Mouse (Mus musculus): ENCODE results near the gene Psme2. TPM values are rescaled to one million over a fixed set of nuclear protein-coding genes. Genes with fewer than 3 reads are reported as not detected.

The Psme2 gene
- polyA plus RNA-seq, 1 experiment from 2014 or later: 249 TPM

DNA sequence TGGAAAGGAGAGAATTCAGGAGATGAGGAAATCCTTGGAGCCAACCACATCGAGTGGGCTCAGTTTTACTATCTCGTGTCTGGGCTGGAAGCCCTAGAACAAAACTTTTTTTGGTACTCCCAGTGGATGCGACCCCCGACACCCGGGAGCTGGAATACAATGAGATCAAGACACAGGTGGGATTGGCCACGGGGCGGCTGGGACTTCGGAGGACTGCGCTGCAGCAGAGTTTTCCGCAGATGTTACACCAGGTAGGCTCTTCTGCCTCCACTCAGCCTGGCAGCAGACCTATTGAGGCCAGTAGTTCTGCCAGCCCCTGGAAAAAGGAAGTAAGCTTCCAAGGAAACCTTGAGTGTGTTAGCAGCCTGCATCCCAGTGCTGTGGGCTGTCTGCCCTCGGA, 27.7 kb downstream of the Psme2 start:
- WGBS: 84% methylated on average over 11 of the region's 11 CpGs
- no peaks in the 10 kb centered on the region for H3K27me3 ChIP-seq (replicated peaks; ENCODE audit: control insufficient read depth, insufficient read depth, low read length)
- ATAC-seq (ENCODE audit: low read depth) (no peak), DNase-seq (ENCODE audit: low spot score) (no peak)
- no peak overlapping the region for H3K4me3 ChIP-seq (ENCODE audit: low read depth, low read length)
- H3K36me3 ChIP-seq (ENCODE audit: control insufficient read depth, insufficient read depth, low read length): peaks cover 50% of the 10 kb centered on the region
- H3K9ac ChIP-seq (ENCODE audit: low read depth, low read length): no peak overlapping the region
- peaks cover 8% of the 10 kb centered on the region for H3K4me1 ChIP-seq (ENCODE audit: control insufficient read depth, insufficient read depth, low read length)
- H3K9me3 ChIP-seq (ENCODE audit: control insufficient read depth, low read length): no peaks in the 10 kb centered on the region
- H3K27ac ChIP-seq (replicated peaks; ENCODE audit: low read depth, low read length): no peak overlapping the region
- H3K4me2 ChIP-seq (ENCODE audit: low read depth, low read length): no peak overlapping the region

DNA sequence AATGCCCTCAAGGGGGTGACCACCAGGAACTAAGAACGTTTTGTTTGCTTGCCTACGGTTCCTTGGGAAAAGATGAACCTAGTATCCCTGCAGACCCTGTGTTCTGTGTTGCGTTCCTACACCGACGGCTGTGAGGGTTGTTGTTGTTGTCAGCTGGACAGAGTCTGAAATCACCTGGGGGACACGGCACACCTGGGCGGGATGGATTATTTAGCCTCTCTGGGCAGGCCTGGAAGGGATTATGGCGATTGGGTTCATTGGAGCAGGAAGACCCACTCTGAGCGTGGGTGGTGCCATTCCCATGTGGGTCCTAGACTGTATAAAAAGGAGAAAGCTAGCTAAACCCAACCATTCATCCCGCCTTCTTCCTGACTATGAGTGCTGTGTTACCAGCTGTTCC, 29.1 kb downstream of the Psme2 start:
- no peak overlapping the region for H3K9ac ChIP-seq (ENCODE audit: low read depth, low read length)
- peak overlapping the region; percentile 70; the same call in 1 of the 2 replicates for H3K4me3 ChIP-seq (ENCODE audit: low read depth, low read length)
- no peak overlapping the region for H3K27ac ChIP-seq (replicated peaks; ENCODE audit: low read depth, low read length)
- no peaks in the 10 kb centered on the region for H3K27me3 ChIP-seq (replicated peaks; ENCODE audit: control insufficient read depth, insufficient read depth, low read length)
- H3K9me3 ChIP-seq (ENCODE audit: control insufficient read depth, low read length): no peaks in the 10 kb centered on the region
- 81% methylated on average over 10 of the region's 10 CpGs for WGBS
- peaks cover 8% of the 10 kb centered on the region for H3K4me1 ChIP-seq (ENCODE audit: control insufficient read depth, insufficient read depth, low read length)
- peak overlapping the region; percentile 65 for H3K4me2 ChIP-seq (ENCODE audit: low read depth, low read length)
- peaks cover 38% of the 10 kb centered on the region for H3K36me3 ChIP-seq (ENCODE audit: control insufficient read depth, insufficient read depth, low read length)
- ATAC-seq (ENCODE audit: low read depth) (no peak), DNase-seq (ENCODE audit: low spot score) (no peak)

DNA sequence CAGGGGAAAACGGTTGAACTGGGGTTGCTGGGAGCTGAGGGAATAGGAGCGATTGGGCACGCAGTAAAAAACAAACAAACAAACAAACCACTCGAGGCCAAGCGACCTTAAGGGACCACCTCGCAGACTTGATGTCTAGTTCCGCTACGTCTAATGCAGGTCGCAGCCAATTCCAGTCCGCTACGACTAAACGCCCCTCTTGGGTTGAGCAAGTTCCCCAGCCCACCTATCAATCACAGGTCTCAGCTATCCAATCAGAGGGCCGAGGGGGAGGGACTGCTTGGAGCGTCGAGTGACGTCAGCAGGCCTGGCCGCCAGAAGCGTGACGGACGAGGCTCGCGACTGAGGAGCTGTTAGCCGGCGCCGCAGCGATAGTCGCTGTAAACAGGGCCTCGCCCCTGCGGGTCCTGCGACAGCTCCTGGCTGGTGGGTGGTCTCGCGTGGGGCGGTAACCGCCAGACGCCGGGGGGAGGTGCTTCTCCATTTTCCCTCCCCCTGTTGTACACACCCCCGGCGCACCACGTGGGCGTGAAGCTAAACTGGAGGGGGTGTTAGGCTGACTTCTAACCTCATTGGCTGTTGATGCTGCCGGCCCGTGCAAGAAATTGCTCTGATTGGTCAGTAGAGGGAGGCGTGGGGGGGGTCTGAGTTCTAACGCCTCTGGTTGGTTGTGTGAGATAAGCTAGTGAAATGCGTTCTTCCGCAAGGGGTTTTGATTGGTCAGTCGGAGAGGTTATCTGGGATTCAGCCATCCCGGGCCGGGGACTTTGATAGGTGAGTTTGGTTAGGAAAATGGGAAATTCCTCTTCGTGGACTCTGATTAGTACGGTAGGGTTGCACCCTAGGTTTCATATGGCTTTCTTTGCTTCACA, 30.5 kb downstream of the Psme2 start, which contains the start of gene A730061H03Rik:
Gene A730061H03Rik, minus strand, starts transcription at position 205 of the 872 bp plus-strand sequence.
- no peaks in the 10 kb centered on the region for H3K9me3 ChIP-seq (ENCODE audit: control insufficient read depth, low read length)
- ATAC-seq (ENCODE audit: low read depth) (peak; percentile 95), DNase-seq (ENCODE audit: low spot score) (peak; percentile 100)
- peak within 1 kb of the TSS; percentile 65 for H3K4me2 ChIP-seq (ENCODE audit: low read depth, low read length)
- peaks cover 8% of the 10 kb centered on the region for H3K4me1 ChIP-seq (ENCODE audit: control insufficient read depth, insufficient read depth, low read length)
- 0% methylated on average over 34 of the region's 51 CpGs for WGBS
- peaks cover 23% of the 10 kb centered on the region for H3K36me3 ChIP-seq (ENCODE audit: control insufficient read depth, insufficient read depth, low read length)
- H3K9ac ChIP-seq (ENCODE audit: low read depth, low read length): peak within 1 kb of the TSS; percentile 77
- no peaks in the 10 kb centered on the region for H3K27me3 ChIP-seq (replicated peaks; ENCODE audit: control insufficient read depth, insufficient read depth, low read length)
- peak within 1 kb of the TSS; percentile 70 for H3K4me3 ChIP-seq (ENCODE audit: low read depth, low read length)
- peak within 1 kb of the TSS; percentile 98 for H3K27ac ChIP-seq (replicated peaks; ENCODE audit: low read depth, low read length)

DNA sequence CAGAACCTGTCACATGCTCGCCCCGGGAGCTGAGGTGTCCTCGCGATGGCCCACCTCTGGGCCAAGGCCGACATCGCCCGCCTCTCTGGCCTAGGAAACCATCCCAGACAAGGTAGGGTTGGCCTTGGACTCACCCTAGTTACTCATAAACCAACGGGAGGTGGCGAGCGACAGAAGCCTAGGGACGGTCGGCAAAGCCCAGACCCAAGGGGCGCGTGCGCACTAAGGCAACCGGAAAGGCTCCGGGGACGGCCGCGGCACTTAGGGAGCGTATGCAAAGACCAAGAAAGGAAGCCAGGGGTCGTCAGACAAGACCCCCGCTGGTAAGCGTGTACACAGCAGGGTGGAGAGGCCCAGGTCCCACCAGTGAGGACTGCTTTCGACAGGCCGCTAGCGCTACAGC, 31.1 kb downstream of the Psme2 start, which contains the start of gene Dcaf11:
Gene Dcaf11, plus strand, starts transcription at position 208 of the 403 bp plus-strand sequence.
- Histone ChIP-seq H3K4me2 (ENCODE audit: low read depth, low read length) (peak within 1 kb of the TSS; percentile 65), H3K4me1 (ENCODE audit: control insufficient read depth, insufficient read depth, low read length) (peaks cover 8% of the 10 kb centered on the region), H3K36me3 (ENCODE audit: control insufficient read depth, insufficient read depth, low read length) (peaks cover 17% of the 10 kb centered on the region), H3K9me3 (ENCODE audit: control insufficient read depth, low read length) (no peaks in the 10 kb centered on the region), H3K9ac (ENCODE audit: low read depth, low read length) (peak within 1 kb of the TSS; percentile 77), H3K27me3 (replicated peaks; ENCODE audit: control insufficient read depth, insufficient read depth, low read length) (no peaks in the 10 kb centered on the region), H3K27ac (replicated peaks; ENCODE audit: low read depth, low read length) (peak within 1 kb of the TSS; percentile 98), H3K4me3 (ENCODE audit: low read depth, low read length) (peak within 1 kb of the TSS; percentile 70)
- ATAC-seq (ENCODE audit: low read depth) (peak; percentile 81), DNase-seq (ENCODE audit: low spot score) (peak; percentile 96)
- 0% methylated on average over 27 of the region's 27 CpGs for WGBS

DNA sequence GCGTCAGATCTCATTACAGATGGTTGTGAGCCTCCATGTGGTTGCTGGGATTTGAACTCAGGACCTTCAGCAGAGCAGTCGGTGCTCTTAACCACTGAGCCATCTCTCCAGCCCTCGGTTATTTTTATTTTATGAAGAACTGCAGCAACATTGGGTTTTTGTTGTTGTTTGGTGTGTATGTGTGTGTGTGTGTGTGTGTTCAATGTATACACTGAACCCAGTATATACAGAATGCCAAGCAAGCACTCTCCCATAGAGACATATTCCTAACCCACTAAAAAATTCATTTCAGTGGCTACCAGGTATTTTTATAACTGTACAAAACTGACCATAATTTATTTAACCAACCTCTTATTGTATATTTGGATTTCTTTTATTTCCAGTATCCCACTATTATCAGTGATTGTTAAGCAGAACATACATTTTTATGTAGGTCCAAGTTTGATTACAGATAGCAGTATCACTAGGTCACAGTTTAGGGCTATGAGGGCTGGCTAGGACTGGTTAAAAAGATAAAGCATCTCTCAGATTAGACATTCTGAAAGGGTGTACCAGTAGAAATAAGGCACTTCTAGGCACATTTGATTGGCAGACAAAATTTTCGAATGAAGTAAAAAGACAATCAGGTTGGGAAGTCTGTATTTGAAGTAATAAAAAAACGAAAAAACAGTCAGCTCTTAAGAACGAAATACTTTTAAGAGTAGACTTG, 32.0 kb downstream of the Psme2 start:
- no peaks in the 10 kb centered on the region for H3K9me3 ChIP-seq (ENCODE audit: control insufficient read depth, low read length)
- H3K4me2 ChIP-seq (ENCODE audit: low read depth, low read length): peak overlapping the region; percentile 65
- peaks cover 8% of the 10 kb centered on the region for H3K4me1 ChIP-seq (ENCODE audit: control insufficient read depth, insufficient read depth, low read length)
- peak overlapping the region; percentile 70 for H3K4me3 ChIP-seq (ENCODE audit: low read depth, low read length)
- WGBS: 52% methylated on average over 6 of the region's 6 CpGs
- H3K27ac ChIP-seq (replicated peaks; ENCODE audit: low read depth, low read length): peak overlapping the region; percentile 98; the same call in 1 of the 2 replicates
- DNase-seq (ENCODE audit: low spot score): no peak
- H3K27me3 ChIP-seq (replicated peaks; ENCODE audit: control insufficient read depth, insufficient read depth, low read length): no peaks in the 10 kb centered on the region
- no peak for ATAC-seq (ENCODE audit: low read depth)
- H3K9ac ChIP-seq (ENCODE audit: low read depth, low read length): peak overlapping the region; percentile 77
- peaks cover 9% of the 10 kb centered on the region; the same call in 1 of the 2 replicates for H3K36me3 ChIP-seq (ENCODE audit: control insufficient read depth, insufficient read depth, low read length)

DNA sequence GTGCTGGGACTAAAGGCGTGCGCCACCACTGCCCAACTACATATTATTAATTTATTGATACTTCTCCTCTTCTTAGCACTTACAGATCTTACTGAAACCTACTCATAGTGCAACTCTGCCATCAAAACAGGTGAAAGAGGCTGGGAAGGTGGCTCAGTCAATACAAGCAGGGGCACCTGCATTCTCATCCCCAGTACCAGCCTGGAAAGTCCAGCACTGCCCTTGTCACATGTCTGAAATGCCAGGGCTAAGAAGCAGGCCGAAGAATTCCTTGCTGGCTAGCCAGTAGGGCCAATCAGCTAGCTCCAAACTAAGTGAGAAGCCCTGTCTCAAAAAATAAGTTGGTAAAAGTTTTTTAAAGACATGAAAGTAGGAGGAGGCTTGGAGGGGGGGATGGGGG, 33.3 kb downstream of the Psme2 start:
- H3K36me3 ChIP-seq (ENCODE audit: control insufficient read depth, insufficient read depth, low read length): no peaks in the 10 kb centered on the region

DNA sequence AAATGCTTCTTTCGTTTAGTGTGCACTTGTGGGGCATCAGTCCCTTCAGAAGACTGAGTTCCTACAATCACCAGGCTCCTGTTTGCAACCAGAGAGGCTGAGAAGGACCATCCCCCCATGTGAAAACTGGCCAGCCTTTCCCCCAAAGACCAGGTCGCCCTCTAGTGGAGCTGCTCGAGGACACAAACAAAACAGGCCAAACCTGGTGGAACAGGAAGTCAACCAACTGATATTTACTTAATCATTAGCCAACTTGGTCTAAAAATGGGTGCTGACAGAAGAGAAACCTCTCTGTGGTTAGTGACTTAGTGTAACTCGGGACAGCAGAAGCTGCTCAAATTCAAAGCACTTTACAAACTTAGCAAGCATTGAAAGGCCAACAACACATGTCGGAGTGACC, 33.9 kb downstream of the Psme2 start:
- Histone ChIP-seq H3K4me1 (ENCODE audit: control insufficient read depth, insufficient read depth, low read length) (peaks cover 8% of the 10 kb centered on the region), H3K27ac (replicated peaks; ENCODE audit: low read depth, low read length) (no peak overlapping the region)
- ATAC-seq (ENCODE audit: low read depth): no peak

More for the DNA sequence above, 33.3 kb downstream of the Psme2 start:
- no peak overlapping the region for H3K4me3 ChIP-seq (ENCODE audit: low read depth, low read length)
- peaks cover 8% of the 10 kb centered on the region for H3K4me1 ChIP-seq (ENCODE audit: control insufficient read depth, insufficient read depth, low read length)
- H3K9ac ChIP-seq (ENCODE audit: low read depth, low read length): no peak overlapping the region
- H3K27me3 ChIP-seq (replicated peaks; ENCODE audit: control insufficient read depth, insufficient read depth, low read length): no peaks in the 10 kb centered on the region
- H3K9me3 ChIP-seq (ENCODE audit: control insufficient read depth, low read length): no peaks in the 10 kb centered on the region
- H3K4me2 ChIP-seq (ENCODE audit: low read depth, low read length): no peak overlapping the region
- DNase-seq (ENCODE audit: low spot score) (no peak), ATAC-seq (ENCODE audit: low read depth) (no peak)
- no peak overlapping the region for H3K27ac ChIP-seq (replicated peaks; ENCODE audit: low read depth, low read length)
- WGBS: 92% methylated on average over 3 of the region's 3 CpGs

DNA sequence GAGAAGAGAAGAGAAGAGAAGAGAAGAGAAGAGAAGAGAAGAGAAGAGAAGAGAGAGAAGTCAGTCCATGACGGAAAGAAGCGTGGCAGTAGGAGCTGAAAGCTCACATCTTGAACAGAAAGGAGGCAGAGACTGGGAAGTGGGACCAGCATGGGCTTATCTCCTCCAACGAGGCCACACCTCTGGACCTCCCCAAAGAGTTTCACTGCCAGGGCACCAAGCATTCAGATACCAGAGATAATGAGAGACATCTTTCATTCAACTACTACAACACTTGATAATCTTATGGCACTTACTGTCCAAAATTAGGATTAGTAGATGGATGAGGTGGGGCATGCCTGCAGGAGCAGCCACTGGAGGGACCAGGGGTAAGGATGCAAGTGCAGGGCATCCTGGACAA, 35.1 kb downstream of the Psme2 start:
- Histone ChIP-seq H3K36me3 (ENCODE audit: control insufficient read depth, insufficient read depth, low read length) (no peaks in the 10 kb centered on the region), H3K4me3 (ENCODE audit: low read depth, low read length) (no peak overlapping the region), H3K9me3 (ENCODE audit: control insufficient read depth, low read length) (no peaks in the 10 kb centered on the region), H3K4me2 (ENCODE audit: low read depth, low read length) (no peak overlapping the region), H3K9ac (ENCODE audit: low read depth, low read length) (no peak overlapping the region), H3K27me3 (replicated peaks; ENCODE audit: control insufficient read depth, insufficient read depth, low read length) (no peaks in the 10 kb centered on the region), H3K4me1 (ENCODE audit: control insufficient read depth, insufficient read depth, low read length) (no peaks in the 10 kb centered on the region), H3K27ac (replicated peaks; ENCODE audit: low read depth, low read length) (no peak overlapping the region)
- ATAC-seq (ENCODE audit: low read depth): no peak
- 71% methylated on average over 3 of the region's 3 CpGs for WGBS
- no peak for DNase-seq (ENCODE audit: low spot score)

More for the DNA sequence above, 33.9 kb downstream of the Psme2 start:
- 26% methylated on average over 5 of the region's 5 CpGs for WGBS
- H3K9me3 ChIP-seq (ENCODE audit: control insufficient read depth, low read length): no peaks in the 10 kb centered on the region
- no peak overlapping the region for H3K4me3 ChIP-seq (ENCODE audit: low read depth, low read length)
- H3K36me3 ChIP-seq (ENCODE audit: control insufficient read depth, insufficient read depth, low read length): no peaks in the 10 kb centered on the region
- H3K4me2 ChIP-seq (ENCODE audit: low read depth, low read length): no peak overlapping the region
- no peaks in the 10 kb centered on the region for H3K27me3 ChIP-seq (replicated peaks; ENCODE audit: control insufficient read depth, insufficient read depth, low read length)
- no peak overlapping the region for H3K9ac ChIP-seq (ENCODE audit: low read depth, low read length)
- peak; percentile 70 for DNase-seq (ENCODE audit: low spot score)
